Mouse (Mus musculus) spleen, adult 12 weeks (tissue): Measurements from ENCODE around the gene Akain1.

ENCODE experiments used
- DNase-seq: peaks from one replicate; pipeline ENCODE4 v3.0.0; 2022; ENCODE audit warnings: low spot score

Akain1 gene

GRCm38 (mm10) chr17:69479261-69479660 is 40.1 kb downstream of the Akain1 start:
- no peak for DNase-seq

- DNase-seq, result no peak
Measured at GRCm38 (mm10) chr17:69487116-69487515, 48.0 kb downstream of the Akain1 start.

- DNase-seq, result no peak
Measured at GRCm38 (mm10) chr17:69487884-69488283, 48.8 kb downstream of the Akain1 start.

- DNase-seq, result no peak
Measured at GRCm38 (mm10) chr17:69488826-69489225, 49.7 kb downstream of the Akain1 start.

GRCm38 (mm10) chr17:69492368-69492767 is 53.2 kb downstream of the Akain1 start:
- DNase-seq, result no peak

GRCm38 (mm10) chr17:69495531-69495930 is 56.4 kb downstream of the Akain1 start:
- DNase-seq, result no peak

GRCm38 (mm10) chr17:69496125-69496524 is 57.0 kb downstream of the Akain1 start:
- DNase-seq, result no peak

GRCm38 (mm10) chr17:69497315-69497714 is 58.2 kb downstream of the Akain1 start:
- DNase-seq, result no peak

GRCm38 (mm10) chr17:69498913-69499312 is 59.8 kb downstream of the Akain1 start:
- no peak for DNase-seq

GRCm38 (mm10) chr17:69499441-69499840 is 60.3 kb downstream of the Akain1 start:
- no peak for DNase-seq

GRCm38 (mm10) chr17:69506070-69506469 is 66.9 kb downstream of the Akain1 start:
- DNase-seq, result no peak

GRCm38 (mm10) chr17:69516344-69516907 is 77.3 kb downstream of the Akain1 start:
- no peak for DNase-seq

GRCm38 (mm10) chr17:69531472-69531871 is 92.3 kb downstream of the Akain1 start:
- no peak for DNase-seq
